Mouse (Mus musculus) heart, adult 2 months (tissue): ENCODE results near the gene Acot1. TPM values are rescaled to one million over a fixed set of nuclear protein-coding genes. Genes with fewer than 3 reads are reported as not detected.

Source experiments
- DNase-seq, 2 experiments: peaks; one replicate each; pipeline ENCODE4 v3.0.0; 2021
- H3K27ac ChIP-seq: fragments of 200-600 bp; 2 replicates; pipeline ENCODE4 v1.8.1; 2022
- H3K27me3 ChIP-seq: fragments of 200-500 bp; 2 replicates; pipeline ENCODE4 v1.6.1; 2012; ENCODE audit warnings: mild to moderate bottlenecking, low read length, inconsistent platforms, mixed read lengths; ENCODE audit not compliant: control insufficient read depth, insufficient read depth
- H3K36me3 ChIP-seq: fragments of 200-500 bp; 2 replicates; pipeline ENCODE4 v1.6.1; 2012; ENCODE audit warnings: low read length, inconsistent platforms; ENCODE audit not compliant: control insufficient read depth, insufficient read depth
- H3K4me1 ChIP-seq: fragments of 200-500 bp; 2 replicates; pipeline ENCODE4 v1.6.1; 2011; ENCODE audit warnings: low read length; ENCODE audit not compliant: control insufficient read depth, insufficient read depth
- H3K4me3 ChIP-seq: fragments of 200-600 bp; 2 replicates; pipeline ENCODE4 v1.8.1; 2022
- H3K79me2 ChIP-seq: fragments of 200-500 bp; replicated peaks from 2 replicates; pipeline ENCODE4 v1.6.1; 2012; ENCODE audit warnings: mild to moderate bottlenecking, inconsistent platforms, low read length, moderate library complexity, mixed read lengths; ENCODE audit not compliant: control insufficient read depth, insufficient read depth
- H3K9ac ChIP-seq: fragments of 200-500 bp; 2 replicates; pipeline ENCODE4 v1.6.1; 2012; ENCODE audit warnings: low read depth, mild to moderate bottlenecking, control low read depth, inconsistent platforms, low read length, mixed read lengths
- CTCF ChIP-seq: fragments of 200-600 bp; IDR thresholded peaks from 2 replicates; pipeline ENCODE4 v1.8.1; 2022; ENCODE audit warnings: antibody characterized with exemption, mild to moderate bottlenecking, moderate library complexity
- EP300 ChIP-seq: fragments of 200-500 bp; IDR thresholded peaks from 2 replicates; pipeline ENCODE4 v1.6.1; 2011; ENCODE audit warnings: low read depth, low read length, control low read depth; ENCODE audit not compliant: insufficient read depth
- POLR2A ChIP-seq: fragments of 200-500 bp; IDR thresholded peaks from 2 replicates; pipeline ENCODE4 v1.6.1; 2011; ENCODE audit warnings: mild to moderate bottlenecking, low read depth, low read length, control low read depth; ENCODE audit not compliant: insufficient read depth
- WGBS: fragments of 180-500 bp; shearing (Covaris S2); methylation state at CpG from one replicate; pipeline ENCODE4 v1.1.7; 2018; 5-methylcytosine and 5-hydroxymethylcytosine counted together
- intact Hi-C: fragments of 180-260 bp; cut with DNase I; formaldehyde crosslinking; loops from one replicate; pipeline ENCODE4 v1.15.1; 2025
- polyA plus RNA-seq: library from polyadenylated mRNA; depleted of rRNA; stranded (reverse); fragments of >200 nt; gene quantifications from 2 replicates; pipeline ENCODE4 v1.2.3, GENCODE M21; 2012; rRNA removed
- total RNA-seq, 2 experiments: library from RNA; stranded (reverse); gene quantifications; 2 replicates each; pipeline ENCODE4 v1.2.3; 2021

The Acot1 gene
- total and polyA plus RNA-seq, 3 experiments = 8.1 to 54.4 (median 53.0) TPM

GRCm38 (mm10) chr12:84063228-84063627, 53.9 kb downstream of the Acot1 start:
- DNase-seq = no peak
- Histone ChIP-seq H3K79me2 (no peaks in the 10 kb centered on the region), H3K9ac (no peak overlapping the region), H3K4me1 (no peaks in the 10 kb centered on the region), H3K27me3 (no peaks in the 10 kb centered on the region), H3K36me3 (no peaks in the 10 kb centered on the region), H3K27ac (no peak overlapping the region), H3K4me3 (no peak overlapping the region)
- intact Hi-C loops = loop anchor here (5.0 to 10.0 kb wide), 2 partner anchors 182 to 351 kb away; no protein-coding TSS in a partner anchor
- 72% methylated on average over 5 of the region's 5 CpGs for WGBS
- TF ChIP-seq CTCF = peak; percentile 52
- no peak for TF ChIP-seq EP300
- no peak for TF ChIP-seq POLR2A

GRCm38 (mm10) chr12:84063833-84064232, 54.5 kb downstream of the Acot1 start:
- DNase-seq = no peak
- no peak overlapping the region for H3K4me3 ChIP-seq
- TF ChIP-seq CTCF (no peak), EP300 (no peak), POLR2A (no peak)
- intact Hi-C loops = loop anchor here (5.0 to 10.0 kb wide), 2 partner anchors 181 to 352 kb away; no protein-coding TSS in a partner anchor
- no peak overlapping the region for H3K27ac ChIP-seq
- WGBS = 72% methylated on average over 2 of the region's 2 CpGs
- no peaks in the 10 kb centered on the region for H3K27me3 ChIP-seq
- H3K79me2 ChIP-seq = no peaks in the 10 kb centered on the region
- no peak overlapping the region for H3K9ac ChIP-seq
- H3K4me1 ChIP-seq = no peaks in the 10 kb centered on the region
- no peaks in the 10 kb centered on the region for H3K36me3 ChIP-seq

- intact Hi-C loops = loop anchor here (5.0 to 10.0 kb wide), 2 partner anchors 180 to 352 kb away; no protein-coding TSS in a partner anchor
- Histone ChIP-seq H3K4me1 (no peaks in the 10 kb centered on the region), H3K79me2 (no peaks in the 10 kb centered on the region), H3K27ac (no peak overlapping the region), H3K36me3 (no peaks in the 10 kb centered on the region), H3K27me3 (no peaks in the 10 kb centered on the region), H3K9ac (no peak overlapping the region), H3K4me3 (no peak overlapping the region)
- DNase-seq = no peak
- 66% methylated on average over 8 of the region's 8 CpGs for WGBS
- TF ChIP-seq EP300 (no peak), POLR2A (no peak), CTCF (no peak)
These were observed 55.3 kb downstream of the Acot1 start for GRCm38 (mm10) chr12:84064621-84065020.

GRCm38 (mm10) chr12:84067752-84068151, 58.5 kb downstream of the Acot1 start:
- no peak overlapping the region for H3K4me3 ChIP-seq
- H3K79me2 ChIP-seq = no peaks in the 10 kb centered on the region
- DNase-seq = no peak
- no peaks in the 10 kb centered on the region for H3K36me3 ChIP-seq
- TF ChIP-seq EP300 (no peak), CTCF (no peak), POLR2A (no peak)
- H3K9ac ChIP-seq = no peak overlapping the region
- intact Hi-C loops = loop anchor here (10.0 kb wide), 1 partner anchor 177 kb away; no protein-coding TSS in a partner anchor
- no peaks in the 10 kb centered on the region for H3K4me1 ChIP-seq
- WGBS = 75% methylated on average over 4 of the region's 4 CpGs
- no peaks in the 10 kb centered on the region for H3K27me3 ChIP-seq
- no peak overlapping the region for H3K27ac ChIP-seq

Other genes starting within 250 kb of the Acot1 start
- 1 to 10 TPM; 4.9 to 7.5 TPM for gene Papln, start 245.9 kb upstream of the Acot1 start, total RNA-seq
- gene Papln, start 245.9 kb upstream of the Acot1 start, polyA plus RNA-seq = 8.7 and 13.1 TPM in 2 replicates
- 10 to 100 TPM; 31.6 to 32.3 TPM for gene Numb, start 87.6 kb upstream of the Acot1 start, total RNA-seq
- 31.1 and 38.1 TPM in 2 replicates for gene Numb, start 87.6 kb upstream of the Acot1 start, polyA plus RNA-seq
- gene Riox1, start 58.9 kb upstream of the Acot1 start, total RNA-seq = 1 to 10 TPM; 4.4 to 4.7 TPM
- gene Riox1, start 58.9 kb upstream of the Acot1 start, polyA plus RNA-seq = 2.8 and 3.4 TPM in 2 replicates
- gene Heatr4, start 24.6 kb upstream of the Acot1 start, total RNA-seq = not detected
- gene Heatr4, start 24.6 kb upstream of the Acot1 start, polyA plus RNA-seq = not detected in 2 replicates
- gene Acot2, start 21.6 kb upstream of the Acot1 start, total RNA-seq = 100 to 1,000 TPM; 112 to 114 TPM
- 44.4 and 52.6 TPM in 2 replicates for gene Acot2, start 21.6 kb upstream of the Acot1 start, polyA plus RNA-seq
- 1 to 10 TPM in 1 of 2 experiments, under 1 TPM in 1; 0.91 to 1.3 TPM for gene Acot4, start 28.9 kb downstream of the Acot1 start, total RNA-seq
- 0.53 and 0.61 TPM in 2 replicates for gene Acot4, start 28.9 kb downstream of the Acot1 start, polyA plus RNA-seq
- gene Gm49366, start 29.4 kb downstream of the Acot1 start, total RNA-seq = not detected
- 2.0 TPM in 1 of 2 replicates, not detected in the other for gene Gm49366, start 29.4 kb downstream of the Acot1 start, polyA plus RNA-seq
- under 1 TPM; 0.84 TPM for gene Acot3, start 42.7 kb downstream of the Acot1 start, total RNA-seq
- gene Acot3, start 42.7 kb downstream of the Acot1 start, polyA plus RNA-seq = 0.32 and 0.57 TPM in 2 replicates
- gene Acot5, start 59.8 kb downstream of the Acot1 start, total RNA-seq = not detected
- not detected in 2 replicates for gene Acot5, start 59.8 kb downstream of the Acot1 start, polyA plus RNA-seq
- 1 to 10 TPM; 2.2 TPM for gene Acot6, start 91.2 kb downstream of the Acot1 start, total RNA-seq
- 1.5 and 2.6 TPM in 2 replicates for gene Acot6, start 91.2 kb downstream of the Acot1 start, polyA plus RNA-seq
- 1 to 10 TPM; 6.9 to 7.9 TPM for gene Dnal1, start 104.9 kb downstream of the Acot1 start, total RNA-seq
- gene Dnal1, start 104.9 kb downstream of the Acot1 start, polyA plus RNA-seq = 3.4 and 5.4 TPM in 2 replicates
- gene Pnma1, start 139.0 kb downstream of the Acot1 start, total RNA-seq = under 1 TPM; 0.10 to 0.20 TPM
- gene Pnma1, start 139.0 kb downstream of the Acot1 start, polyA plus RNA-seq = 0.04 and 0.06 TPM in 2 replicates
- gene Elmsan1, start 209.4 kb downstream of the Acot1 start, total RNA-seq = 10 to 100 TPM; 12.3 to 14.7 TPM
- 8.1 and 8.4 TPM in 2 replicates for gene Elmsan1, start 209.4 kb downstream of the Acot1 start, polyA plus RNA-seq